Comparison of ENCODE assay signal across 8 mouse cellular contexts in the genomic region with DNA sequence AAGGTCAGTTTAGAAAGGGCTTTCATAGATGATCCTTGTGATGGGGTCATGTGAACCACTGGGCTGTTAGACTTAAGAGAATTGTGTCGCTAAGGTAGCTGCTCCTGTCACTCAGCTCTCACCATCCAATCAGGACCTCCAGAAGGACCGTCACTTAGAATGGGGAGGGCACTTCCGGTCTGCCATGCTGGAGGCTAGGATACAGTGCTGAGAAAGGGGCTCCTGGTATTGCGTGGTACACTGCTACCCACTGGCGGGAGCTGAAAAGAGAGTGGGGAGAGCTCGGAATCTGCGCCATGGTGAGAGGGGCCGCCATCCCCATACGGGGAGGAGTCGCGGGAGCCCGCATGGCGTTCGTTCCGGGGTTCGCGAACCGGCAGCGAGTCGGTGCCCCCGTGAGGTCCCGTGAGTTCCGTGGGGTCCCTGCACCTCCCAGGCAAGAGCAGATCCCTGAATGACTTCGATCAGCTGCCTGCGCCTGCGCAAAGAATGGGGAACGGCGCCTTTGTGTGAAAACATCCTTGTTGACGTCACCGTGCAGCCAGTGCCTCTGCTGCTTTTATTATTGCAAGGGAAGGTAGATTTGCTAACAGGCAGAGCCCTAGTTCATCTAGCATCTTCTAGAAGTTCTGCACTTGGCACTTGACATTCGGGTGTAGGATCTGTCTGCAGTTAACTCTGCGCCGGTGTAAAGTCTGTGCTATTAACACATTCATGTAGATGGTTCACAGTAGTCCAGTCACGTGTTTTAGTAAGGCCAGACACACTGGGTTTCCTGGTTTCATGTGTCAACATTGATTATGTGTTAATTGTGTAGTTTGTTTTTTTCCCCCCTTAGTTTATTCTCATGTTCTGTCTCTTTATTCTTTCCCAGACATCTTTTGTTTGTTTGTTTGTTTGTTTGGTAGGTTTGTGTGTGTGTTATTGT. TPM values are rescaled to one million over a fixed set of nuclear protein-coding genes. Genes with fewer than 3 reads are reported as not detected.
DNase-seq lines count a peak whose midpoint lies in the region; ATAC-seq and TF ChIP-seq lines count a peak whose summit lies in the region.

Gene Gm4924, plus strand, starts transcription at position 173 of the 928 bp plus-strand sequence.

- peak; percentile 22; the same call in 1 of the 2 replicates for TF ChIP-seq POLR2A in bone marrow, adult 2 months (IDR thresholded peaks at IDR 0.05; ENCODE audit: borderline replicate concordance, control insufficient read depth, low read depth, low read length)

- 0 out of 2 replicates have a peak, but pooled peaks cover 7% of the 10 kb centered on the region for H3K9me3 ChIP-seq in embryonic facial prominence, embryonic 15.5 days (replicated peaks)
- 0 out of 2 replicates have a peak, but pooled peaks cover 6% of the 10 kb centered on the region for H3K9me3 ChIP-seq in heart, embryonic 10.5 days
- H3K9me3 ChIP-seq in kidney, embryonic 15.5 days (replicated peaks) = no peaks in the 10 kb centered on the region

- 0 out of 2 replicates have a peak, but pooled peaks cover 5% of the 10 kb centered on the region for H3K36me3 ChIP-seq in embryonic facial prominence, embryonic 15.5 days
- H3K36me3 ChIP-seq in heart, embryonic 10.5 days = no peaks in the 10 kb centered on the region
- no peaks in the 10 kb centered on the region; the same call in 1 of the 2 replicates for H3K36me3 ChIP-seq in kidney, embryonic 15.5 days

- peak within 1 kb of the TSS; percentile 56 for H3K4me2 ChIP-seq in embryonic facial prominence, embryonic 15.5 days (replicated peaks)
- peak within 1 kb of the TSS; percentile 69 for H3K4me2 ChIP-seq in kidney, embryonic 15.5 days

- H3K4me1 ChIP-seq in bone marrow, adult 2 months (ENCODE audit: control insufficient read depth, insufficient read depth, low read length) = no peaks in the 10 kb centered on the region
- H3K4me1 ChIP-seq in embryonic facial prominence, embryonic 15.5 days = no peaks in the 10 kb centered on the region
- H3K4me1 ChIP-seq in heart, embryonic 10.5 days = no peaks in the 10 kb centered on the region
- H3K4me1 ChIP-seq in kidney, embryonic 15.5 days = 0 out of 2 replicates have a peak, but pooled peaks cover 3% of the 10 kb centered on the region

- H3K4me3 ChIP-seq in bone marrow, adult 2 months (replicated peaks; ENCODE audit: control insufficient read depth, low read depth, low read length) = peak within 1 kb of the TSS; percentile 81
- peak within 1 kb of the TSS; percentile 82 for H3K4me3 ChIP-seq in embryonic facial prominence, embryonic 15.5 days (replicated peaks)
- peak within 1 kb of the TSS; percentile 89 for H3K4me3 ChIP-seq in heart, embryonic 10.5 days
- peak within 1 kb of the TSS; percentile 87 for H3K4me3 ChIP-seq in kidney, embryonic 15.5 days (replicated peaks)

- DNase-seq in A20 (ENCODE audit: low read depth, low spot score) (peak; percentile 94), liver (peak; percentile 65)
- DNase-seq in heart, embryonic 10.5 days (ENCODE audit: low spot score) = peak; percentile 92
- DNase-seq in spleen, postnatal 4 days (ENCODE audit: low spot score in 2 of 2) = peak; percentile 67 to 83

- H3K27me3 ChIP-seq in embryonic facial prominence, embryonic 15.5 days = no peaks in the 10 kb centered on the region
- no peaks in the 10 kb centered on the region for H3K27me3 ChIP-seq in heart, embryonic 10.5 days (ENCODE audit: insufficient read depth, poor library complexity, severe bottlenecking)
- no peaks in the 10 kb centered on the region for H3K27me3 ChIP-seq in kidney, embryonic 15.5 days

- peak within 1 kb of the TSS; percentile 62 for H3K27ac ChIP-seq in bone marrow, adult 2 months (ENCODE audit: control insufficient read depth, insufficient read depth, low read depth, low read length, poor library complexity)
- H3K27ac ChIP-seq in embryonic facial prominence, embryonic 15.5 days (replicated peaks) = peak within 1 kb of the TSS; percentile 93
- H3K27ac ChIP-seq in heart, embryonic 10.5 days = peak within 1 kb of the TSS; percentile 97
- H3K27ac ChIP-seq in kidney, embryonic 15.5 days = peak within 1 kb of the TSS; percentile 95

- peak within 1 kb of the TSS; percentile 69 for H3K9ac ChIP-seq in embryonic facial prominence, embryonic 15.5 days
- H3K9ac ChIP-seq in kidney, embryonic 15.5 days = peak within 1 kb of the TSS; percentile 84

- TF ChIP-seq CTCF in bone marrow, adult 2 months (IDR thresholded peaks at IDR 0.05; ENCODE audit: control insufficient read depth, insufficient read depth, low read length) = no peak

- 5% methylated on average over 34 of the region's 34 CpGs for WGBS in bone marrow, adult 2 months
- WGBS in embryonic facial prominence, embryonic 15.5 days = 2% methylated on average over 34 of the region's 34 CpGs
- 5% methylated on average over 34 of the region's 34 CpGs for WGBS in heart, embryonic 10.5 days
- WGBS in kidney, embryonic 15.5 days = 4% methylated on average over 34 of the region's 34 CpGs

- peak; percentile 96 for ATAC-seq in embryonic facial prominence, embryonic 15.5 days (ENCODE audit: insufficient number of reproducible peaks, low FRiP score, low TSS enrichment, low read depth)
- ATAC-seq in kidney, embryonic 15.5 days (replicated peaks; ENCODE audit: low FRiP score) = peak; percentile 100
- peak; percentile 86 for ATAC-seq in monocyte, adult 5-6 weeks (replicated peaks; ENCODE audit: insufficient number of reproducible peaks, low FRiP score, low TSS enrichment, poor library complexity, severe bottlenecking)

RNA-seq across cellular contexts. Expression of gene Gm4924, which starts in this region (rescaled TPM):
- 0.95 and 1.4 TPM in 2 replicates for polyA plus RNA-seq in bone marrow, adult 2 months (2011; ENCODE audit: insufficient read depth, insufficient read length, low replicate concordance, missing spikeins)
- polyA plus RNA-seq in embryonic facial prominence, embryonic 15.5 days (2015; fragmentation: Nextera tagmentation; extraction: Ambion mirVana) = 8.2 and 10.4 TPM in 2 replicates
- polyA plus RNA-seq in heart, embryonic 10.5 days (2016; fragmentation: Nextera tagmentation; extraction: Ambion mirVana) = 8.2 and 9.0 TPM in 2 replicates
- polyA plus RNA-seq in kidney, embryonic 15.5 days (2015; fragmentation: Nextera tagmentation; extraction: Ambion mirVana) = 11.6 and 12.2 TPM in 2 replicates
- 1.8 to 3.8 TPM (median 2.3 TPM) in 3 replicates for total RNA-seq in monocyte, adult 5-6 weeks (2017)

Comparison
In these comparisons a context has a peak if more than half of its experiments do, and no peak if none do; other contexts are left out.
1. Peak in every context shown above with its lines: DNase-seq, ATAC-seq, H3K4me3 ChIP-seq and H3K27ac ChIP-seq.